Mouse (Mus musculus): ENCODE results near the gene Cntn4.
A peak's percentile ranks its signal among the peaks of the same experiment; 100 is the strongest.

Cntn4 gene

DNA sequence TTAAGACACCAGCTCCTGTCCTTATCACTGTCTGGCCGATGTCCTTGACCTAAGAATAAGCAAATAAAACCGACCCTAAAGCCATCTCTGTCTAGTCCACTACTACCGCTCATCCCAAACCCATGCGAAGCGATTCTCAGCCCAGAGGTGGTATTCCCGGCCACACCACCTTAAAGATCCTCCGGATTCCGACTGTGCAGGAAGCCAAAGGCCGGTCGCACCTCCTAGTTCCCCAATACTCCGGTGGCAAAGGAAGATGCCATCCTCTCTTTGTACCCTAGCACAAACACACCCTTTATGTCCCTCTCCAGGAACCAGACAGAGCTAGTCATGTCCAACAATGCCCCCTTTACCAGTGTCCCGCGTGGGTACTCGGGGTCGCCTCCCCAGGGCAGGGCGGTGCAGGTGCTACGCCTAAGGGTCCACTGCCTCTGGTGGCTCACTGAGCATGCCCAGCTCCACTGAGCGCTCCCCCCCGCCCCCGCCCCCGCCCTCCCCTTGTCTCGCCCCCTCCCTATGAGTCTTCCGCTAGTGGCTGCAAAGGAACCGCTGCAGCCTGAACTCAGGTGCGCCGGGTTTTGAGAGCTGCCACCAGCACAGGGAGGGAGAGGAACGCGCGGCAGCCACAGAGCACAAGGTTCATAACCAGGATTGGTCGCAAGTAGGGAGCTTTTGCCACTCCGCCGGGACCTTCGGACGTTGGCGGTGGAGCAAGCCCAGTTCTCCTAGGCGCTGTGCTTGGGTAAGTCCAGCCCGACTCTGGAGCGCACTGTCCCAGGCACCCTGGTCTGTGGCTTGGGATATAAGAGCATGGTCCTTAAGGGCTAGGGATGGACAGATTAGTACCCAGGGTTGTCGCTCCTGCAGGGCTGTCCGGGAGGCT, at the start of gene Cntn4:
Gene Cntn4, plus strand, starts transcription at position 512 of the 883 bp plus-strand sequence.
- DNase-seq = peak; percentile 80 to 81

DNA sequence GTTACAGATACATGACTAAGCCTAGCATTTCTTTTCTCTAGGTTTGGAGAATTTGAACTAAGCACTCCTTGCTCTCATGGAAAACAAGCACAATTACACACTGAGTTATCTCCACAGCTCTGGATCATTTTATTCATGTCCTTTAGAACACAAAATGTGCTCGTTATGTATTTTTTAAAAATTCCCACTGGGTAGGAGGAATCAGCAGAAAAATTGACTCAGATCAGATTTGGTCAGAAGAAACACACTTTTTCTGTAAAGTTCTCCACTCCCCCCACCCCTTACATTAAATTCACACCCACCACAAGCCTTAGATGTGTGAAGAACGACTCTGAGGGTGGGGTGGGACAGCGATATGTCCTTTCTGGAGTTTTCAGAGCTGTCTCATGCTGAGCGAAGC, 3.2 kb upstream of the Cntn4 start:
- DNase-seq = no peak

DNA sequence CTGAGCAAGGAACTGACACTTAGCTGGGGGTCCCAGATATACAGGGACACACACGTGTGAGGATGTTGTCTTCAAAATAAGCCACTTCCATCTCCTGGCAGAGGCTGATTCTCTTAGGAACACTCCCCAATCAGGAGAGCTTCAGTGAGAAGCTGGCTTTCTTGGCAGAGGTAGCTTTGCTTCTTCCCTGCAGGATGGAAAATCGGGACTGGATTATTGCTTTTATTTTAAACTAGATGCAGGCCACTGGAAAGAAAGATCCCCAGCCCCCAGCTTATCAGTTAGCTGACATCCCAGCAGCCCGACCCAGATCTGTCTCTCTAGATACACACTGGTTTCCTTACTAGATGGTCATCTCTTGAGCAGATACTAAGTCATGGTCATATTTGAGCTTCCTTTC, 2.4 kb upstream of the Cntn4 start:
- DNase-seq = peak; percentile 23 to 47

DNA sequence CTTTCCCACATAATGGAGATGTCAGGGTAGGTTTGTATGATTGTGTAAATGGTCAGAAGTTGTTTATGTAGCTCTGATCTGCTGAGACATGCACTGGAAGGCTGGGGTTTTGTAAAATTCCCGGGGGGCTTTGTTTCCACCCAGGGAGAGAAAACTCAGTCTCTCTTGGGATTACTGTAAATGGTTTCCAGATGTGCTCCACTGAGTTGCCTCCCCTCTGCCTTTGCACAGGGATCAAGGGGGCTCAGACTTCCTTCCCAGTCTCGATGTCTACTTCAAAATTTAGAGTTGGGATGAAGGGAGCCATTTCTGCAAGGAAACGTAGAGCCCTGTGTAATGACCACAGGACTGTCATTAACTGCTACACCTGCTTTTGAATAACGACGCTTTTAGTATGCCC, 823 bp upstream of the Cntn4 start:
- peak in 1 of 2 experiments; percentile 19 for DNase-seq

DNA sequence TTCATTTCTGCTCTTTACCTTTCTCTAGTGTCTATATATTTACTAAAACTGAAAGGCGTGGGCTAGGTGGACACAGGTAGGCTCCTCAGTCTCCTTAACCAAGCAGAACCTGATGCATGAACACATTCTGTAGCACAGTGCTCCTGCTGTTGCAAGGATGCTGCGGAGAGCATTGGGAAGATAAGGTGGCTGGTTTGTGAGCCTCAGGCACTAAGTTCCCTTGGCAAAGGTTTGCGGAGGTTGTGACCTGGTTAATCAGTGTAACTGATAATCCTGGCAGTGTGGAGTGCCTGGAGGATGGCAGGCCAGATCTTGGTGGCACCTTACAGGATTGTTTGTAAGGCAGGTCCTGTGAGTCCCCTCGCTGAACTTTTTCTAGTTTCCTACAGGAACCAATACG, 1.3 kb downstream of the Cntn4 start:
- DNase-seq = peak; percentile 15 to 26

DNA sequence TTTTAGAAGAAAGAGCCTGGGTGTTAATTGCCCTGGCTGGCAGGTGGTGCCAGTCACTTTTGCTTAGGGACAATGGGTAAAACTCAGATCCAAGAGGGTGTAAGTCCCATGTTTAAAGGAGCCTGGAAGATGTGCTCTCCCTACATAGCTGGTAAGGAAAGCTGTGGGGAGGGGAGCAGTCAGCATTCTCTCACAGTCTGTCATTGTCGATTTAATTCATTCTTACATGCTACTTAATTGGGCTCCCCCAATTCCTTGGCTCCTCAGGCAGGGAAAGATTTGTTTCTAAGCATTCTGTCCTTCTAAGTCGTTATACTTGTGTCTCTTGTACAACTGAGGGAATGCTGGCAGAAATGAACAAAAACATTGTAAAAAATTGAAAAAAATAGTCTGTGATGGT, 4.0 kb downstream of the Cntn4 start:
- no peak for DNase-seq

DNA sequence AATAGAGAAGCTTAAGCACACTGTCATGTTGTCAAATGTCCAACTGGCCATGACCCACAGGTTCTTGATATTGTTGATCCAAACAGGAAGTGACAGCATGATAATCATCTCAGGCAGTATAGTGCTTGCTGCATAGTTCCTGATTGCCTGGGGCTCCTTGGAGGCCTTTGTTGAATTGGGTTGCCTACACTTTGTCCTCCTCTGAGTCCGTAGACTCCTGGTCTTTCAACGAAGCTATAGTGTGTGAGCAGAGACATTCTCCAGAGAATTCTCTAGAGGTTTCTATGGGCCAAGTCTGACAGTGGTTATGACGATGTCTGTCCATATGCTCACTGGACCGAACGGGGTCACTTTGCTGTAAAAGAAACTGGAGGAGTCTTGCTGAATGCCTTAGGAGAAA, 5.8 kb downstream of the Cntn4 start:
- DNase-seq = no peak

DNA sequence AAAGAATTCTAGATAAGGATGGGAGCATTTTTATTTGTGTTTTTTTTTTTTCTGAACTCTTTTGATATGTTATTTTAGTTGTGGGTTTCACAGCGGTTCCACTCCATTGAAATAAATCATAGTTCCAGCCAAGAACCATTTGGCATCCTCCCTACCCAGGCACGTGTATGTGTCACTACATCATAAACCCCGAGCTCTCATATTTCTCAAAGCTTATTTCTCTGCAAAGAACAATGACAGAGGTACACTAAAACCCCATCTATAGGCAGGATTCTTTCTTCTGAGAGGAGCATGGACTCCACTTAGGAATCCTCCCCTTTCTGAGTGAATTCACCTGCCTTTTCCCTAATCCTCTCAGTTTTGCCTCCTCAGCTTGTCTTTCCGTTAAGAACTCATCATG, 6.7 kb downstream of the Cntn4 start:
- no peak for DNase-seq

DNA sequence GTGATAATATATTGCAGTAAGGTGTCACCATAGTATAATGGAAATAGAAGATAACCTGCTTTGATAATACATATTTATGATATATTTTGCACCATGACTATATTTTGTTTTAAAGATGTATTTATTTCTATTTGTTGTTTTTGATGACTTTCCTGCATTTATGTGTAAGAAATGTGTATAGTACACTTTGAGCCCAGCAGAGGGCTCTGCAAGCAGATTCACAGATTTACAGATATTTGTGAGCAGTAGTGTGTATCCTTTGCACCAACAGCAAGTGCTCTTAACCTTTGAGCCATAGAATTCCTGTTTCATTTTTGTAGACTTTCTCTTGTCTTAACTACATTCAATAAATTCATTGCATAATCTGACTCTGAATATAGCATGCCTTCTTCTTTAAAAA, 10.7 kb downstream of the Cntn4 start:
- peak in 1 of 2 experiments; percentile 11 for DNase-seq

DNA sequence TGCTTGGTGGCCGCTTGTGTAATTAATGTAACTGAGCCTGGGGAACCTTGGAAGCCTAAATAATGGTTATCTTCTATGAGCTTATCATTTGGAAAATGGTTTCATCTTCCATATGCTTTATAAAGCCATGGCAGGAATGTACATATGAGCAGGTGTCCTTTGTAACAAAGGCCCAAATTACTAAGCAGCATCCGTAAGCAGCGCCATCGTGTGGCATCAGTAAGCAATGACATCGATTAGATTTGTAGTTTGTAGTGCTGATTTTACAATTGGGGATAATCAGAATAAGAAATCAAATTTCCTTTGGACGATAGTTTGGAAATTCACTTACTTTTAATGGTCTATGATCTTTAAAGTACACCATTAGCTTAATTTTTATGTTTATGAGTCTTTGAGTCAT, 64.6 kb downstream of the Cntn4 start:
- DNase-seq = peak; percentile 18 to 21

DNA sequence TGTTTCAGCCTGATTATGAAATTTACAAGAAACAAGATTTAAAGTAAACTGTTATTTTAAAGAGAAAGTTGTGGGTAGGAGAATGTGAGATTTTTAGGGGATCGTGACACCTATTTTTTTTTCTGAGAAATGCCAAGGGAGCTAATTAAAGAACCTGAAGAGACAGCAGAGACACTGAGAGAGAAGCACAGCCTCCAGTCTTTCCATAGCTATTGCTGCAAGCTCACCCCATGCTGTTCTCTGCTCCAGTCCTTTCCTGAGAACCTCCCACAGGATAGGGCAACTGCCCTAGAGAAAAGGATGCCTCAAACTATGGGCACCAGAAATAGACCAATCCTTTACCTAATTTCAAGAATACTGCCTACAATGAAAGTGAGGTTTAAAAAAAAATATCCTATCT, 103.2 kb downstream of the Cntn4 start:
- DNase-seq = no peak

DNA sequence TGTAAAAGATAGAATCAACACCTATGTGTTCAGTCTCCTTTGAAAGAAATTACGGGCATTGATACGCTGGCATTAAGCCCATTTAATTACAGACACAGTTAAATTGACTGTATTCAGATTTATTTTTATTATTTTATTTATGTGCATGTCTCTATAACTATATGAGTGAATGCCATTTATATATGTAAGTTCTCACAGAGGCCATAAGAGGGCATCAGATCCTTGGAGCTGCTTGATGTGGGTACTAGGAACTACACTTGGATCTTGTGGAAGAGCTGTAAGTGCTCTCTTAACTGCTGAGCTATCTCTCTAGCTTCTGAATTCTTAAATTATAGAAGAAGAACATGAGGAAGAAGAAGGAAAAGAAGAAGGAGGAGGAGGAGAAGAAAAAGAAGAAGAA, 111.0 kb downstream of the Cntn4 start:
- peak in 1 of 2 experiments; percentile 7 for DNase-seq

DNA sequence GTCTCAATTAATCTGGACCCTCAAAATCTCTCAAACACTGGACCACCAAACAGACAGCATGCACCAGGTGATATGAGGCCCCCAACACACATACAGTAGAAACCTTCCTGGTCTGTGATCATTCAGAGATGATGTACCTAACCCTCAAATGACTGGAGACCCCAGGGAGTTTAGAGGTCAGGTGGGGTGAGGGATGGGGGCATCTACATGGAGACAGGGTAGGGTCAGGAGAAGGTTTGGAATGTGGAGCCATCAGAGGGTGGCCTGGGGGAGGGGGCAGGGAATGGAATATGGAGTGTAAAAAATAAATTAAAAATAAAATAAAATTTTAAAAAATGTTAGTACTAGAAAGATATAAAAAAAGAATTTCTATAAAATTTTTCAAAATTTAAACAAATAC, 157.6 kb downstream of the Cntn4 start:
- DNase-seq = no peak

DNA sequence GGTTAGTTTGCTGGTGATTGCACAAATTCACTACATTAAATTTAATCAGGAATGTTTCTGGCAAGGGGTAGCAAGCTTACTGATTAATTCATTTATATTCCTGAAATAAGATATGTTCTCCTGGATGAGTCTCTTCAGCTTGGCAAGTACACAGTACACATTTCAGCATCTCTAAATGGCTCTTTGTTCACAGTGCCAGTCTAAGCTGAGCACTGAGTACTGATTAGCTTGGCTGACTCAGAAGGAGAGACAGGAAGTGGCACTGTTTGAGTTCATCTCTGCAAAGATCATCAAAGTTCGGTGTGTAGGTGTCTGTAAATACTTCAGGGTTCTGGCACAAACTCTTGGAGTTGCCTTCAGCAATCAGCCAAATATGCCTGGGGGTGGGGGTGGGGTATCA, 169.8 kb downstream of the Cntn4 start:
- DNase-seq = peak in 1 of 2 experiments; percentile 9

DNA sequence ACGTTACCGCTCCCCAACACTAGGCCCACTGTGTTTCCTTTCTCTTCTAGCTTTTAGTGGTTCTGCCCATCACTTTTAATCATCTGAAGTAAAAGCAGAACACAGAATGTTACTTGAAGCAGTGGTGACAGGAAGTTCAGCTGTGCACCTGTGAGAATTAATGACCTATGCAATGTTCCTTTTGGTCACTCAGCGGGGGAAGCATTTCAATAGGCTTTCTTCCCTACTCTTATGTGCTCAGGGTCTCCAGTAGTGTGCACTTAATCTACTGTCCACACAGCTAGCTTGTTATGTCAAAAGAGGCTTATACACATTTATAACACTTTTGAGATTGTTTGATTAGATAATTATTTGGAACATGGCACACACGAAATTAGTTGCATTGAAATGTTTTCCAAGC, 215.4 kb downstream of the Cntn4 start:
- no peak for DNase-seq

DNA sequence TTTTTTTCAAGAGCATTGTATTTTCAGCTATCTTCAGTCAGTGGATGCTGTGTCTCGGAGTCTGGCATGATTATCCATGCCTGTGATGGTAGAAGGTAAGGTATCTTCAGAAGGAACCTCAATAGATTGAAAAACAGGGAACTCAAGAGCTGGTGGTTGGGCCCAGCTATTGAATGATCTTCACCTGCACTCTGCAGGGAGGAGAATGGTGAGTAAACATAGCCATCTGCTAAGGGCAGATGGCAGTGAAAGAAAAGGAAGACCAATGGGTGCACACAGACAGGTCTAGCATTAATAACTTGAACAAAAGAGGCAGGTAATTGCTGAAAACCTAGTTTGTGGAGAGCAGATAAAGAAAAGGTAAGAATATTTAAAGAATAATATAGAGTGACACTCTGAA, 261.0 kb downstream of the Cntn4 start:
- peak in 1 of 2 experiments; percentile 31 for DNase-seq

DNA sequence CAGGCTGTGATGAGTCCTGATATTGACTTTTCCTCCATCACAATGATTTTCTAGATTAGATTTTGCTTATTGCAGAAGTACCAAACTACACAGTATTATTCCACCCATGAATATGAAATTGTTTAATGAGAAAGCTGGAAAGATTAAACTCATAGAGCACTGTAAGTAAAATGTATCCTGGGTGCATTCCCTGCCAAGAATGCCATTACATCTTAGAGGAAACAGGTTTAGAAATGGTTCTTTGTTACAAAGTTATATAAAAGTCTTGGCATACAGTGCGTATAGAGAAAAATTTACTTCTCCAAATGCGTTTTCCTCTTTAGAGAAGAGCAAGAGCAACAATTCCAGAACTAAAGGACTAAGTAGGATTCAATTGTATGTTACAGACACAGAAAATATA, 261.8 kb downstream of the Cntn4 start:
- no peak for DNase-seq

DNA sequence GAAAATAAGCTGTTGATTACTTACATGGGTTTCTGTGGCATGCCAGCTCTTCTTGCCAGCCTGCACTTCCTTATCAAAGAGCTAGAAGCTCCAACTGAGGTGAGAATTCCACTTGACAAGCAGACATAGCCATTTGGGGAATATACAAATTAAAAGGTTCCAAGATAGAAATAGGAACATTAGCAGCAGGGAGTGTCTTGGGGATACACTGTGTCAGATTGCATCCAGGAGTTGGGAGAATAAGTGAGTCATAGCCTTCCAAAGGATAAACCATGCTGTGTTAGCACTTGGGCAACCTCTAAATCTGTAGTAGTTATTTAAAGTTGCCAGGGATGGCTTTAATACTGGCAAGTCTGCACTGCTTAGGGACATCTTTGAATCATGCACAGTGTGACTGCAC, 263.1 kb downstream of the Cntn4 start:
- peak in 1 of 2 experiments; percentile 11 for DNase-seq

DNA sequence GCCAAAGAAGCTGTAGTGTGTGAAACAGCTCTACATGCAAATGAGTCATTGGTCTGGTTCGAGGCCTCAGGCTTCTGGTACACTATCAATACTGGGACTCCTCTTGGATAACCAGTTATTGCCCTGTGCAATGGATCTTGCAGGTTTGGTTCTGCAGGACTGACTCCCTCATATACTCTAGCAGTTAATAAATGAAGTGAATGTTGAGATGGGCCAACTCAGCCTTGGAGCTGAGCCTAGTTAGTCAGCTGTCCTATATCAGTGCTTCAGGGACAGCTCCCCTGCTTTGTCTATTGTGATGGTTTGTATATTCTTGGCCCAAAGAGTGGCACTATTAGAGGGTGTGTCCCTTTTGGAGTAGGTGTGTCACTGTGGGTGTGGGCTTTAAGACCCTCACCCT, 314.0 kb downstream of the Cntn4 start:
- DNase-seq = no peak

DNA sequence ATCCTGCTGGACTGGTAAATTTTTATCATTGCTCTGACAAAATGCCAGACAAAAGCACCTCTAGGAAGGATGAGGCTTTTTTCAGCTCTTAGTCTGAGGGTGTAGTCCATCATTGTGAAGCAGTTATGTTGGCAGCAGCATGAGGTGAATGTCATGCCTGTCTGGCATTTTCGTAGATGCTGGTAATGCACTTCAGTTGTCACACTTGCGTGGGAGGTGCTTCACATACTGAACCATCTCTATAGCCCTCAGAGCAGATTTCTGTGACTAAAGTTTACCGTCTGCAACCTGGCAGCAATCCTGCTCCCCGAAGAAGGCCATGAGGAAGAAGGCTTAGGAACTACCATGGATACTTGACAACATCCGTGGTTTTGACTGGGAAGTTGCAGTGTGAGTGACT, 335.6 kb downstream of the Cntn4 start:
- no peak for DNase-seq

DNA sequence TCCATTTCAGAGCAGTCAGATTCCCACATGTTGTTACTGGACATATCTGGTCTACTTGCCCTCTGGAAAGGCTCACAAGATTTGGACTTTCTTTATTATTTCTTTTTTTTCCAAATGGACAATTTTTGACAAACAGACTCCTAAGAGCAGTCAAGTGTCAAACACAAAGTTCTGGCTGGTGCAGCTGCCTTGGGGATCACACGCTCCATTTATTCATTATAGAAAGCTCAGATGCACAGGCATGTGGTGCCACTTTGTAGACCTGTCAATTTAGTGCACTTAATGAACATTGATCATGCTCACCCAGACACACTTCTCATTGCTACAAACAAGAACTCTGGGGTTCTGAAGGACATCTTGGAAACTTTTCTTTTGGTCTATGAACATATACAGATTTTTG, 337.7 kb downstream of the Cntn4 start:
- no peak for DNase-seq

DNA sequence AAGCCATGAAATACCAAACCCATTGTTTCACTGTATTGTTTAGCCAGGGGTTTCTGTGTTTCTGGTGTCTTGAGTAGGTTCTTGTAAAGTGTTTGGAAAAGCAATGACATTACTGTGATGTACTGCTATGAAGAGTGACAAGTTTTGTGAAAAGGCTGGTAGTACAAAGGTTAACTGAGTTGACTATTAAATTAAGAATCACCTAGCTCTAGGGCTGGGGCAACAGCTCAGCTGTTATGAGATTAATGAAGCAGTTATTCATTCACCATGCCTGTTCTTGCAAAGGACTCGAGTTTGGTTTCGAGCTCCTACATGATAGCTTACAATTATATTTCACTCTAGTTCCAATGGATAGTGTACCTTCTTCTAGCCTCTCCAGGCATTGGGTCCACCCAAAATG, 371.4 kb downstream of the Cntn4 start:
- DNase-seq = no peak

DNA sequence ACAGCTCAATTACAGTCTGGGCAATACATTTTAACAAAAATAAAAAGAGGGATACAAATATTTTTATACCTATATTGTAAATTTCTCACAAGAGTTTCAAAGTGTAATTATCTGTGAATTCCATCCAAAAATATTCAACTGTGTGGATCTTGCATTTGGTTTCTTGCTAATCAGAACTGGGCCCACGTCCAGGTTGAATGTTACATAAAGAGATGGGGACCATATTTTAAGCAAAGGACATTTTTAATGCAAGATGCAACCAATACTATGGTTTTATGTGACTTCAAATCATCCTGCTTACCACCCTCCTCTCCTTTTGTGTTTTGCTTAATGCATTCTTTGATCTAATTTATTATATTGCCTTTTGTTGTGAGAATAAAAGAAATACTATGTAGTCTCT, 378.7 kb downstream of the Cntn4 start:
- DNase-seq = peak in 1 of 2 experiments; percentile 5

DNA sequence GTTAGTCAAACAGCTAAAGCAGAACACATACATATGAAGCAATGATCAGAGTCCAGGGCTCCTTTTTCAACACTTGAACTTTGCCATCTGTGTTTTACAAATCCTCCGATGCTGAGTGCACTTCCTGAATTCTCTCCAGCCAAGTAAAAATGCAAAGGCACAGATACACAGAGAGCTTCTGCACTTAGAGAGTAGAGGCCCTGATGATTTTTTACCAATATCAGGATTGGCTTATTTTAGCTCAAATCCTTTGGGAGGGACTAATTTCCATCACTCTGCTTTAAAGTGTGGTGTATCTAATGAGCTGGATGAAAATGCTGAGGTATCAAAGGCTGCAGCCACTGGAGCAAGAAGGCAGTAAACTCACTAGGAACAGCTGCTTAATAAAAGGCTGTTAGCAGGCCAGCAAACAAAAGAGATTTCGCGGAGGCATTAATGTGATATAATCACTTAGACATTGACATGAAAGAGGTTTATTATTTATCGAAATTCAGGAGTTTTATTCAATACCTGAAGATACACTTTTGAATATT, 400.7 kb downstream of the Cntn4 start:
- no peak for DNase-seq

DNA sequence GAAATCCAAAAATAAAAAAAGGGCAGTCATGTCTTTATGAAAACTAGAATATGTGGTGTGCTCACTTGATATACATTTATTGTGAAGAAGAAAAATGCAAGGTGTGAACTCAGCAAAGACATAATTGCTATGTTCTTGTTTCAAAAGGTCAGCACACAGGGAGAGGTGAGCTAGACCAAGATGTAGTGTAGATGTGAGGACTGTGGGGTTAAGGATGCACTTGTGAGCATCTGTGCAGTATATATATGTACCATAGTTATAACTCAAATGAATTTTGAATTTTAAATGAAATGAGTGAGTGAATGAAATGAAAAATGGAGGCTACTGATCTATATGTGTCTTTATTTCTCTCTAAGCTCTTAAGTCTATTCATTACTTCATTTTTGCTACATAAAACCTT, 401.2 kb downstream of the Cntn4 start:
- DNase-seq = no peak
